Mouse (Mus musculus) gastrocnemius, postnatal 36 days (tissue): ENCODE measurements around the gene Sort1. TPM values are rescaled to one million over a fixed set of nuclear protein-coding genes. Genes with fewer than 3 reads are reported as not detected.

Source experiments
- DNase-seq, 2 experiments: peaks; one replicate each; pipeline ENCODE4 v3.0.0; 2022
- intact Hi-C: fragments of 180-260 bp; cut with DNase I; formaldehyde crosslinking; loops from one replicate; pipeline ENCODE4 v1.15.1; 2025
- total RNA-seq, 2 experiments: library from RNA; stranded (reverse); gene quantifications; 2 replicates each; pipeline ENCODE4 v1.2.3; 2021

Gene Sort1
- total RNA-seq, 2 experiments from 2014 or later: 36.7 to 37.8 TPM

- no peak for DNase-seq
- intact Hi-C loops: no loop called here
These were observed 88.8 kb downstream of the Sort1 start for GRCm38 (mm10) chr3:108372691-108373090.

GRCm38 (mm10) chr3:108378875-108379663 lies 95.2 kb downstream of the Sort1 start:
- DNase-seq: no peak
- intact Hi-C loops: no loop called here

GRCm38 (mm10) chr3:108380695-108381094 lies 96.8 kb downstream of the Sort1 start:
- DNase-seq: no peak
- intact Hi-C loops: loop anchor here (10.0 kb wide), 1 partner anchor 216 kb away; no protein-coding TSS in a partner anchor

- intact Hi-C loops: loop anchor here (10.0 kb wide), 1 partner anchor 217 kb away; no protein-coding TSS in a partner anchor
- no peak for DNase-seq
These were observed 98.3 kb downstream of the Sort1 start for GRCm38 (mm10) chr3:108381945-108382875.

GRCm38 (mm10) chr3:108383485-108384354 lies 99.8 kb downstream of the Sort1 start, which contains the start of gene Psrc1:
TSS of gene Psrc1 (plus strand) at chr3:108383839.
- intact Hi-C loops: loop anchor here (10.0 kb wide), 1 partner anchor 219 kb away; no protein-coding TSS in a partner anchor

GRCm38 (mm10) chr3:108384425-108384824 lies 100.5 kb downstream of the Sort1 start:
- intact Hi-C loops: loop anchor here (10.0 kb wide), 1 partner anchor 220 kb away; no protein-coding TSS in a partner anchor

More at GRCm38 (mm10) chr3:108383485-108384354, 99.8 kb downstream of the Sort1 start, which contains the start of gene Psrc1:
- peak; percentile 83 to 85 for DNase-seq

GRCm38 (mm10) chr3:108386186-108386585 lies 102.3 kb downstream of the Sort1 start:
- no peak for DNase-seq
- intact Hi-C loops: loop anchor here (2.0 to 10.0 kb wide), 2 partner anchors 103 to 221 kb away; no protein-coding TSS in a partner anchor

More at GRCm38 (mm10) chr3:108384425-108384824, 100.5 kb downstream of the Sort1 start:
- no peak for DNase-seq

GRCm38 (mm10) chr3:108389111-108389545 lies 105.2 kb downstream of the Sort1 start:
- DNase-seq: peak; percentile 94 to 95
- intact Hi-C loops: loop anchor here (10.0 kb wide), 1 partner anchor 224 kb away; no protein-coding TSS in a partner anchor

- intact Hi-C loops: no loop called here
- DNase-seq: no peak
These were observed 108.4 kb downstream of the Sort1 start for GRCm38 (mm10) chr3:108392299-108392698.

GRCm38 (mm10) chr3:108392793-108393192 lies 108.9 kb downstream of the Sort1 start:
- intact Hi-C loops: no loop called here
- no peak for DNase-seq

GRCm38 (mm10) chr3:108398281-108398680 lies 114.4 kb downstream of the Sort1 start:
- intact Hi-C loops: no loop called here
- DNase-seq: no peak

GRCm38 (mm10) chr3:108400442-108400841 lies 116.6 kb downstream of the Sort1 start:
- DNase-seq: peak in 1 of 2 experiments; percentile 12
- intact Hi-C loops: loop anchor here (2.0 kb wide), 1 partner anchor 162 kb away; the partner anchor contains the start of gene Tmem167b

- intact Hi-C loops: loop anchor here (2.0 kb wide), 1 partner anchor 161 kb away; the partner anchor contains the start of gene Tmem167b
- DNase-seq: peak; percentile 76 to 84
These were observed 118.0 kb downstream of the Sort1 start for GRCm38 (mm10) chr3:108401692-108402527.

- no peak for DNase-seq
- intact Hi-C loops: no loop called here
These were observed 118.6 kb downstream of the Sort1 start for GRCm38 (mm10) chr3:108402528-108402920.

GRCm38 (mm10) chr3:108405536-108406305 lies 121.8 kb downstream of the Sort1 start:
- no peak for DNase-seq
- intact Hi-C loops: no loop called here

GRCm38 (mm10) chr3:108406306-108406885 lies 122.5 kb downstream of the Sort1 start:
- no peak for DNase-seq
- intact Hi-C loops: no loop called here

GRCm38 (mm10) chr3:108408517-108409008 lies 124.7 kb downstream of the Sort1 start:
- intact Hi-C loops: no loop called here
- no peak for DNase-seq
